Mouse (Mus musculus) c-Kit-negative CD71-positive TER-119-positive erythroid progenitor cells, embryonic 14.5 days (primary cell): Measurements from ENCODE around the gene Camta1.

ENCODE experiments used
- DNase-seq: peaks from one replicate; pipeline ENCODE4 v3.0.0-alpha.2; 2013; ENCODE audit warnings: low read depth, low spot score

The Camta1 gene

GRCm38 (mm10) chr4:151385985-151386700, 475.5 kb downstream of the Camta1 start:
- DNase-seq: no peak

GRCm38 (mm10) chr4:151377731-151378130, 483.9 kb downstream of the Camta1 start:
- no peak for DNase-seq

- DNase-seq: no peak
These were observed 485.4 kb downstream of the Camta1 start for GRCm38 (mm10) chr4:151376234-151376633.

DNA sequence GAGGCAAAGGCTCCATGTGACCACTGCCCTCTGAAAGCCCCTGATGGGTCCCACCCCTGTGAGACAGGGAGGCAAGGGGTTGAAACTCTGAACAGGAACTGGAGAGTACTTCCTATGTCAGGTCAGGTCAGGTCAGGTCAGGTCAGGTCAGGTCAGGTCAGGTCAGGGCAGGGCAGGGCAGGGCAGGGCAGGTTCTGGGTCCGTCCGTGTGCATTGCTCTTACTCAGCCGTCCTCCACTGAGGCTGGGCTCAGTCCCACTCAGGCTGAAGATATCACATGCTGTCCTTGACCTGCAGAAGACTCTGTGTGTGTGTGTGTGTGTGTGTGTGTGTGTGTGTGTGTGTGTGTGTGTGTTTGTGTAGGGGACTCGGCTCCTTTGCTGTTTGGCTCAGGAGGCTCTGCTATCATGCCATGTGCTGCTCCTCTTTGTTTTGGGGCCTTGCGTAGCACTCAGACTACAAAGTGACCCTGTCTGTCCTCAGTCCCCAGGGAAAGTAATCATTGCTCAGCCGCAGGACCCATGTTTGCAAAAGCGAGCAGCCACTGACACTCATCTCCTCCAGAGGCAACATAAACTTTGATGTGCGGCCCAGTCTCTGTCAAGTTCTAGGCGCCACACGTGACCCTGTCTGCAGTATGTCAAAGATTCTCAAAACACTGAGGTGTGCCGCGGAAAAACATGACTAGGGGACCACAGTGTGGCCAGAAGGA, 488.7 kb downstream of the Camta1 start:
- no peak for DNase-seq

DNA sequence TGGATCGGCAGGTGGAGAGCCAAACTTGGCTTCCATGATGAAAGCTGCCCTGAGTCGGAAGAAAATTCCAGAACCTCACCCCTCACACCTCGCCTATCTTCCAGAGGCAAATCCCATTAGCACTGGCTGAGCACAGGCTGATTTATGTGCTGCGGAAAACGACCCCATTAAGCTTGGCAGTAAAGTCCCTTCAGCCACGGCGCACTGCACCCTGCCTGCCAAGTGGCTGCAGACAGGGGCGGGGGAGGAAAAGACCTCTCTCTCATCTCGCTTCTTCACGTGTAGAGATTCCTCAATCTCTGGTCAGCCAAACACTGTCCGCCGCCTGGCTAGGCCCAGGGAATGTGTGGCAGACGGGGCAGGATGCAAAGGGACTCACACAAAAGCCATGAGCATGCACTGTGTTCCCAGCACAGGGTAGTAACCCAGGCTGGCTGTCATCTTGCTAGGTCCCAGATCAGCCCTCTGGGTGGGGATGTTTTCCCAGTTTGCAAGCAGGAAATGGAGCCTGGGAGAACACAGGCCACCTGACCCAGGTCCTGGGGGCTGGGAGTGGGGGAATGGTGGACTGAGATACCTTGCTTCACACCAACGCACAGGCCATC, 494.6 kb downstream of the Camta1 start:
- no peak for DNase-seq

DNA sequence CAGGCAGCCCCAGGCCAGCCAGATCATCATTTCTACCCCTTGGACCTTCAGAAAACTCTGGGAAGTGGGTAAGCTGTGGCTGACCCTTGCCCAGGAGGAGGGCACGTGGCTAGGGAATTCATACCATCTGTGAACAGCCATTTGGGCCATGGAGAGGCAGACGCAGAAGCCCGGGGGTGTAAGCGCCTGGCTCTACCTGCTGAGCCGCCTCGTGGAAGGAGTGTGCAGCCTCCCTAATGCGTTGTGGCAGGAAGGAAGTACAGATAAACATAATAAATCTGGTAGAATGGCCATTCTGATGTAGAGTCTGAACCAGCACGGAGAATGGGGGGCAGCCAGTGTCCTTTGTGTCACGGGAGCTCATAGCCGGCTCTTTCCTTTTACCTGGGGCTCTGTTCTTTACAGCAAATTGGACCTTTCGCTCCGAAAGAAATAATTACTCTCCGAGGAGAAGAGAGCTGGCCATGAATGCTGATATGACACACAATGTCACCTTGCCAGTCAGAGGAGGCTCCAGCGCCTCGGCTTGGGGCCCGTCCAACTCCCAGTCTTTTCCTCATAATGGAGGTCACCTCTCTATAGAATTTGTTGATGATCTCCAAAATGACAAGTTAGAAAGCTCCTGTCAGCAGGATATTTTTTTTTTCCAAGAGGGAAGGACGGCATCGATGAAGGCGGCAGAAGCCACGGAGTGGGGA, 500.6 kb downstream of the Camta1 start:
- no peak for DNase-seq

DNA sequence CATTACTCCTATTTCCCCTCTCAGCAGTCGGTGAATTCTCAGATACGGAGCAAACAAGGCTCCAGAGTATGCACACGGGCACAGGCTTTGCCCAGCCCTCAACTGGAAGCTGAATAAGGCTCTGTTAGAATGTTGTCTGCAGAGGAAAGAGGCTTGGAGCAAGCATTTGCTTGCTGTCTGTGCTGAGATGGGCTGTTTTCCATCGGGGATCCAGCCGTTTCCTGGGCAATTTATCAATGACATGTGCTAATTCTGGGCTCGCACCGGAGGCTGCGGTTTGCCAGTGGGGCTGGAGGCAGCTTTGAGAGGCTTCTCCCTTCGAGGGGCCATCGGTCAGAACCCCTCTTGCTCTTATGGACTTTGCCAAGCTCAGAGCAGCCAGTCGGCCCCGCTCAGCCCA, 506.2 kb downstream of the Camta1 start:
- DNase-seq: no peak

- no peak for DNase-seq
These were observed 508.9 kb downstream of the Camta1 start for GRCm38 (mm10) chr4:151352791-151353190.

- no peak for DNase-seq
These were observed 509.4 kb downstream of the Camta1 start for GRCm38 (mm10) chr4:151352249-151352648.

DNA sequence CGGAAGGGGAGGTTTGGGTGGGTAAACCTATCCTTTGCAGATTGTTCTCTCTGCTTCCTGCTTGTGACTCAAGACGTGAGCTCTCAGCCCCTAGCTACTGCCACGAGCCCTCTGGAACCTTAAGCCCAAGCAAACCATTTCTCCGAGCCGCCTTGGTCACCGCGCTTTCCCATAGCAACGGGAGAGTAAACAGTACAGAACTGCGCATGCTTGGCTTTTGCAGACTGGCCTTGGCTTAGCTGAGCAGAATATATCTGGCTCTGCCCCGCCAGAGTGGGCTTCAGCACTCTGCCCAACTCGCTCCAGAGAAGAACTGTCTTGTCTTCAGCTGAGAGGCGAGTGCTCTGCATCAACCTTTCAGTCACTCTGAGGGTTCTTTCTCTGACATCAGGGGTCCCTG, 509.9 kb downstream of the Camta1 start:
- DNase-seq: no peak

GRCm38 (mm10) chr4:151347620-151348019, 514.1 kb downstream of the Camta1 start:
- DNase-seq: no peak

DNA sequence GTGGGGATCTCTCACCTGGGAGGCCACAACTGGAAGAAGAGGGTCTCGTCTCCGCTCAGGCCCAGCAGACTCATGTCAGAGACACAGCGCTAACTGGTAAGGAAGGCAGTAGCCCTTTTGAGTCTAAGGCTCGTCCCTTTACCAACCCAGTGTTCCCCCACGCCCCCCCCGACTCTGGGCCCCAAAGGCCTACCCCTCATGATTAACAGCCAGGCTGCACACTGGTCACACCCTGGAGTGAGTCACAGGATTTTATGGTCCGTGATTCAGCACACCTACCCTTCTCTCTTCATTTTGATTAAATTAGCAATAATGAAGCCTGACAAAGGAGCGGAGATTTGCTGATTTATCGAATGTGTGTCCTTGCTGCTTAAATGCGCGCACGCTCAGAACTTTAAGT, 515.0 kb downstream of the Camta1 start:
- no peak for DNase-seq

DNA sequence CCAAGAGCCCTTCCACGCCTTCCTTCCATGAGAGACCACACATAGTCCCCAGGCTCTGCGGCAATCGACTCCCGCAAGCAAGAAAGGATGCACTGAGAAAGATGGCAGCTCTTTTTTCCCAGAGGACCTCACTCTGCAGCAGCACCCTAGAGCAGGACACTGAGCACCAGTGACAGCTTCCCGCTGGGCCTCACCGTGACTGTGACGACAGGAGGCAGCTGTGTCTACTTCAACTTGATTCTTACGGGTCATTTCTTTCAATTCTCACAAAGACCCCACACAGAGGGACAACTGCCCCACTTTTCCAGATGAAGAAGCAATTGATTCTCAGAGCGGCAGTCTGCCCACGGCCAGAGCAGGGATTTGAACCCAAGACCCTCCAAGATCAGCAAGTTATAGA, 516.9 kb downstream of the Camta1 start:
- no peak for DNase-seq

- DNase-seq: no peak
These were observed 522.3 kb downstream of the Camta1 start for GRCm38 (mm10) chr4:151339421-151339820.

GRCm38 (mm10) chr4:151338931-151339330, 522.7 kb downstream of the Camta1 start:
- DNase-seq: no peak

GRCm38 (mm10) chr4:151337543-151337942, 524.1 kb downstream of the Camta1 start:
- no peak for DNase-seq

GRCm38 (mm10) chr4:151336413-151336812, 525.3 kb downstream of the Camta1 start:
- no peak for DNase-seq

GRCm38 (mm10) chr4:151334951-151335742, 526.5 kb downstream of the Camta1 start:
- no peak for DNase-seq

DNA sequence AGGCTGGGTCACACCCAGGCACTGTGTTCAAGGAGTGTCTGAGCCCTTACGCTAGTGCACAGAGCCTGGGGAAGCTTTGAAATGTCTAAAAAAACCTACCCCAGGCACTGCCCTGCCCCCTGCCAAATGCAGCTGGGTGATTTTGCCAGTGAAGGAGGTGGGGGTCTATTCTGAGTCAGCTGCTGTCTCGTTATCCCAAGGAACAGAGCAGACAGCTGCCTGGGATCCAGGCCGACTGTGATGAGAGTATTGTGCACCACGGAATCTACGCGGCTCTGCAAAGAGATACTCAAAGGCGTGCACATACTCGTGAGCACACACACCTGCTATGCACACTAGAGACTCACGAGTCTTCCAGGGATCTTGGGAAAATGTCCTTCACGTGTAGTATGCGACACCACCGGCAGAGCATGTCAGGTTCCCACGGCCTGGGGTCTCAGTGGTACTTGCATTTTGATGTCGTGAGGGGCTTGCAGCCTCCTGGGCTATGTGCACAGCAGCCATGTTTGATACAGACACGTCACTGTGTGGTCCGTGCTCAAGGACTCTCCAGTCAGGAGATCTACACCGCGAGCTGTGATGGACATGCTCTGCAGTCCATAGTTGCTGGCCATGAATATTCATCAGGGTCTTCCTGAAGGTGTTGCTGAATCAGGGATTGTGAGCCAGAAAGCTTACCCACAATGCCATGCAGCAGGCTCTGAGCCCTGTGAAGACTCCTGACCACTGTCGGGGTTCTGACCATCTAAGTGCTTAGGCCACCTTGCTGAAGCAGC, 529.4 kb downstream of the Camta1 start:
- no peak for DNase-seq

- peak; percentile 5 for DNase-seq
These were observed 530.7 kb downstream of the Camta1 start for GRCm38 (mm10) chr4:151330983-151331382.

DNA sequence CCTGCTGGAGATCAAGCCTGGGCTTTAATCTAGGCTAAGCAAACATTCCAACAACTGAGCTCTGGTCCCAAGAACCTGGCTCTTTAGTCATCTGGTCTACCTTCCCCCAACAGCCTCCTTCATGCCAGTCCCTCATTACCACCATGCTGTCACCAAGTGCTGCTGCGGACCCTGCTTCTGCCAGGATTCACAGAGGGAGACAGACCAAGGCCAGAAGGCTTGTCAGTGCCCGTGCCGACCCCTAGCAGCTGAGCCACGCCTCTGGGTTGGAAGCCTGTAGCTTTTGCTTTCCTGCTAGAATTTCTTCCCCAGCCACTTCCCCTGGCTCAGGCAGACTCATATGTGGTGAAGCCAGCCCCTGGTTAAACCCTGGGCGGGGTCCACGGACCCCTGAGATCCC, 533.6 kb downstream of the Camta1 start:
- DNase-seq: no peak
